Mouse (Mus musculus): ENCODE measurements at regions not wholly inside any gene's neighbourhood (a gene's known extent, or its start where the extent isn't known, plus 50 kb on each side); places are given as distances from the start of the nearest gene placed in this dataset.

- DNase-seq (ENCODE audit: low read depth): no peak
- no peak for TF ChIP-seq CTCF (IDR thresholded peaks at IDR 0.05; ENCODE audit: borderline replicate concordance, extremely low read depth, insufficient read depth, insufficient read length)
- TF ChIP-seq POLR2A (IDR thresholded peaks at IDR 0.05; ENCODE audit: borderline replicate concordance, extremely low read depth, insufficient read depth, insufficient read length, poor library complexity, severe bottlenecking): no peak
These were observed 89.8 kb upstream of the Ppp1r12a start for GRCm38 (mm10) chr10:108072211-108072610.

GRCm38 (mm10) chr10:108071424-108071823, 90.6 kb upstream of the Ppp1r12a start:
- TF ChIP-seq POLR2A (IDR thresholded peaks at IDR 0.05; ENCODE audit: borderline replicate concordance, extremely low read depth, insufficient read depth, insufficient read length, poor library complexity, severe bottlenecking): no peak
- no peak for TF ChIP-seq CTCF (IDR thresholded peaks at IDR 0.05; ENCODE audit: borderline replicate concordance, extremely low read depth, insufficient read depth, insufficient read length)
- DNase-seq (ENCODE audit: low read depth): peak; percentile 44

- TF ChIP-seq CTCF (IDR thresholded peaks at IDR 0.05; ENCODE audit: borderline replicate concordance, extremely low read depth, insufficient read depth, insufficient read length): no peak
- no peak for TF ChIP-seq POLR2A (IDR thresholded peaks at IDR 0.05; ENCODE audit: borderline replicate concordance, extremely low read depth, insufficient read depth, insufficient read length, poor library complexity, severe bottlenecking)
- no peak for DNase-seq (ENCODE audit: low read depth)
These were observed 94.3 kb upstream of the Ppp1r12a start for GRCm38 (mm10) chr10:108067723-108068122.

- DNase-seq (ENCODE audit: low read depth): no peak
- no peak for TF ChIP-seq CTCF (IDR thresholded peaks at IDR 0.05; ENCODE audit: borderline replicate concordance, extremely low read depth, insufficient read depth, insufficient read length)
- no peak for TF ChIP-seq POLR2A (IDR thresholded peaks at IDR 0.05; ENCODE audit: borderline replicate concordance, extremely low read depth, insufficient read depth, insufficient read length, poor library complexity, severe bottlenecking)
These were observed 95.8 kb upstream of the Ppp1r12a start for GRCm38 (mm10) chr10:108066241-108066640.

- peak; percentile 54 for DNase-seq (ENCODE audit: low read depth)
- TF ChIP-seq CTCF (IDR thresholded peaks at IDR 0.05; ENCODE audit: borderline replicate concordance, extremely low read depth, insufficient read depth, insufficient read length): no peak
- TF ChIP-seq POLR2A (IDR thresholded peaks at IDR 0.05; ENCODE audit: borderline replicate concordance, extremely low read depth, insufficient read depth, insufficient read length, poor library complexity, severe bottlenecking): no peak
These were observed 100.1 kb upstream of the Ppp1r12a start for GRCm38 (mm10) chr10:108061813-108062435.

- no peak for TF ChIP-seq CTCF (IDR thresholded peaks at IDR 0.05; ENCODE audit: borderline replicate concordance, extremely low read depth, insufficient read depth, insufficient read length)
- TF ChIP-seq POLR2A (IDR thresholded peaks at IDR 0.05; ENCODE audit: borderline replicate concordance, extremely low read depth, insufficient read depth, insufficient read length, poor library complexity, severe bottlenecking): no peak
- DNase-seq (ENCODE audit: low read depth): no peak
These were observed 101.4 kb upstream of the Ppp1r12a start for GRCm38 (mm10) chr10:108060554-108060953.

GRCm38 (mm10) chr10:108051637-108052036, 110.4 kb upstream of the Ppp1r12a start:
- no peak for DNase-seq (ENCODE audit: low read depth)
- TF ChIP-seq CTCF (IDR thresholded peaks at IDR 0.05; ENCODE audit: borderline replicate concordance, extremely low read depth, insufficient read depth, insufficient read length): no peak

GRCm38 (mm10) chr10:108048426-108048825, 113.6 kb upstream of the Ppp1r12a start:
- no peak for DNase-seq (ENCODE audit: low read depth)
- TF ChIP-seq POLR2A (IDR thresholded peaks at IDR 0.05; ENCODE audit: borderline replicate concordance, extremely low read depth, insufficient read depth, insufficient read length, poor library complexity, severe bottlenecking) (no peak), CTCF (IDR thresholded peaks at IDR 0.05; ENCODE audit: borderline replicate concordance, extremely low read depth, insufficient read depth, insufficient read length) (no peak)

GRCm38 (mm10) chr10:108043519-108043918, 118.5 kb upstream of the Ppp1r12a start:
- TF ChIP-seq CTCF (IDR thresholded peaks at IDR 0.05; ENCODE audit: borderline replicate concordance, extremely low read depth, insufficient read depth, insufficient read length) (no peak), POLR2A (IDR thresholded peaks at IDR 0.05; ENCODE audit: borderline replicate concordance, extremely low read depth, insufficient read depth, insufficient read length, poor library complexity, severe bottlenecking) (no peak)
- DNase-seq (ENCODE audit: low read depth): no peak

- DNase-seq (ENCODE audit: low read depth): no peak
- TF ChIP-seq POLR2A (IDR thresholded peaks at IDR 0.05; ENCODE audit: borderline replicate concordance, extremely low read depth, insufficient read depth, insufficient read length, poor library complexity, severe bottlenecking): no peak
- TF ChIP-seq CTCF (IDR thresholded peaks at IDR 0.05; ENCODE audit: borderline replicate concordance, extremely low read depth, insufficient read depth, insufficient read length): no peak
These were observed 122.0 kb upstream of the Ppp1r12a start for GRCm38 (mm10) chr10:108040027-108040426.

GRCm38 (mm10) chr10:108036486-108037109, 124.7 kb upstream of the Otogl start:
- TF ChIP-seq POLR2A (IDR thresholded peaks at IDR 0.05; ENCODE audit: borderline replicate concordance, extremely low read depth, insufficient read depth, insufficient read length, poor library complexity, severe bottlenecking) (no peak), CTCF (IDR thresholded peaks at IDR 0.05; ENCODE audit: borderline replicate concordance, extremely low read depth, insufficient read depth, insufficient read length) (no peak)

GRCm38 (mm10) chr10:108034068-108034467, 122.1 kb upstream of the Otogl start:
- no peak for DNase-seq (ENCODE audit: low read depth)
- no peak for TF ChIP-seq POLR2A (IDR thresholded peaks at IDR 0.05; ENCODE audit: borderline replicate concordance, extremely low read depth, insufficient read depth, insufficient read length, poor library complexity, severe bottlenecking)
- no peak for TF ChIP-seq CTCF (IDR thresholded peaks at IDR 0.05; ENCODE audit: borderline replicate concordance, extremely low read depth, insufficient read depth, insufficient read length)

More at GRCm38 (mm10) chr10:108036486-108037109, 124.7 kb upstream of the Otogl start:
- peak; percentile 86 for DNase-seq (ENCODE audit: low read depth)

Measured in brain, embryonic 14.5 days (tissue).